Mouse (Mus musculus) 3134 (cell line): ENCODE results near the gene Gemin5.
"Not testable (repeated sequence)": the region's sequence is repeated elsewhere in the genome, so short reads cannot be mapped to it uniquely, and the experiment has no call there.

Experiments used
- DNase-seq: peaks from one replicate; pipeline ENCODE4 v3.0.0-alpha.2; 2011; ENCODE audit warnings: low spot score; ENCODE audit not compliant: insufficient read length; ENCODE audit errors: extremely low read depth

Gemin5 gene

GRCm38 (mm10) chr11:58117044-58117652, 51.2 kb downstream of the Gemin5 start:
- peak; percentile 45 for DNase-seq

GRCm38 (mm10) chr11:58116560-58116959, 51.8 kb downstream of the Gemin5 start:
- no peak for DNase-seq

- no peak for DNase-seq
These were observed 60.5 kb downstream of the Gemin5 start for GRCm38 (mm10) chr11:58107664-58108337.

- DNase-seq = peak; percentile 25
These were observed 61.3 kb downstream of the Gemin5 start for GRCm38 (mm10) chr11:58107009-58107408.

GRCm38 (mm10) chr11:58104351-58104791, 64.0 kb downstream of the Gemin5 start:
- no peak for DNase-seq

- DNase-seq = peak; percentile 99
These were observed 64.5 kb downstream of the Gemin5 start, which contains the start of gene Cnot8 for GRCm38 (mm10) chr11:58103697-58104306. Gene Cnot8, plus strand, starts transcription at chr11:58104153.

- no peak for DNase-seq
These were observed 65.0 kb downstream of the Gemin5 start for GRCm38 (mm10) chr11:58103344-58103653.

- DNase-seq = no peak
These were observed 65.6 kb downstream of the Gemin5 start for GRCm38 (mm10) chr11:58102581-58103343.

GRCm38 (mm10) chr11:58102146-58102545, 66.2 kb downstream of the Gemin5 start:
- DNase-seq = no peak

- DNase-seq = no peak
These were observed 67.1 kb downstream of the Gemin5 start for GRCm38 (mm10) chr11:58101194-58101720.

- DNase-seq = no peak
These were observed 68.3 kb downstream of the Gemin5 start for GRCm38 (mm10) chr11:58100006-58100405.

- not testable (repeated sequence) for DNase-seq
These were observed 70.0 kb downstream of the Gemin5 start for GRCm38 (mm10) chr11:58098366-58098720.

- DNase-seq = no peak
These were observed 70.5 kb downstream of the Gemin5 start for GRCm38 (mm10) chr11:58097621-58098365.

- no peak for DNase-seq
These were observed 71.3 kb downstream of the Gemin5 start for GRCm38 (mm10) chr11:58096821-58097620.

- DNase-seq = no peak
These were observed 72.2 kb downstream of the Gemin5 start for GRCm38 (mm10) chr11:58096160-58096559.

- no peak for DNase-seq
These were observed 72.8 kb downstream of the Gemin5 start for GRCm38 (mm10) chr11:58095561-58095960.

GRCm38 (mm10) chr11:58094766-58095165, 73.6 kb downstream of the Gemin5 start:
- no peak for DNase-seq

- peak; percentile 58 for DNase-seq
These were observed 75.3 kb downstream of the Gemin5 start, which contains the start of gene Gm12248 for GRCm38 (mm10) chr11:58093021-58093528. Gene Gm12248, minus strand, starts transcription at chr11:58093134.

GRCm38 (mm10) chr11:58092541-58092940, 75.8 kb downstream of the Gemin5 start:
- no peak for DNase-seq
